In the genomic region with DNA sequence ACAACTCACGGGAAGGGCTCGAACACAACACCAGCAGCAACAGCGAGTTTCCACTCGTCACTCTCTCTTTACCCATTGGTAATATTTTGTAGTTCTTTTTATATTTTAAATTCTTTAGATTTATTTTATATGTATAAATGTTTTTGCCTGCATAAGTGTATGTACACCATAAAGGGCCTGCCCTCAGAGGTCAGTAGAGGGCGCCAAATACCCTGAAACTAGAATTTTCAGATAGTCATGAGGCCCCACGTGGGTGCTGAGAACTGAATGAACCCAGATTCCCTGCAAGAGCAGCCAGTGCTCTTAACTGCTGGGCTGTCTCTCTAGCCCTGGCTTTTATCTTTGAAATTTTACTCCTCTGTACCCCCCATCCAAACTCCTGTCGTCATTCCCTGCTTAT, we compare ENCODE assay signal across 12 mouse cellular contexts.
DNase-seq lines count a peak whose midpoint lies in the region; ATAC-seq and TF ChIP-seq lines count a peak whose summit lies in the region.
"Had no signal": no experiment of that assay in that cellular context is flagged by ENCODE, and none has a peak within 500 bp of the region (broad histone marks: within the 10 kb centered on the region; RNA-seq: fewer than 3 reads in every experiment).

No protein-coding gene starts in this region.

- no peaks in the 10 kb centered on the region for H3K27me3 ChIP-seq in Patski
- H3K27me3 ChIP-seq in liver, postnatal 0 days (ENCODE audit: insufficient read depth, low read length): no peaks in the 10 kb centered on the region
- H3K27me3 ChIP-seq: embryonic facial prominence, embryonic 15.5 days; heart, embryonic 15.5 days; midbrain, embryonic 15.5 days had no signal

- peak; percentile 36 for DNase-seq in heart, postnatal 4 days
- no peak for DNase-seq in heart, adult 11 months
- DNase-seq in A20 (ENCODE audit: low read depth, low spot score) (peak; percentile 80), Patski (ENCODE audit: low read depth, low spot score) (no peak)
- DNase-seq in liver, postnatal 0 days: peak; percentile 43
- no peak for DNase-seq in frontal cortex, postnatal 10 days (ENCODE audit: low spot score in 2 of 2)
- DNase-seq in urinary bladder, postnatal 4 days (ENCODE audit: low spot score in 2 of 2): no peak
- DNase-seq: right cerebral cortex, postnatal 14 days had no signal

- H3K9ac ChIP-seq in liver, postnatal 0 days (replicated peaks): no peak overlapping the region
- H3K9ac ChIP-seq: embryonic facial prominence, embryonic 15.5 days; heart, embryonic 15.5 days; midbrain, embryonic 15.5 days had no signal

- POLR2A ChIA-PET in Patski (lab: Charles Lee): no interaction called here

- H3K4me3 ChIP-seq in liver, postnatal 0 days (ENCODE audit: low read depth, low read length): no peak overlapping the region
- H3K4me3 ChIP-seq: embryonic facial prominence, embryonic 15.5 days; heart, embryonic 15.5 days; midbrain, embryonic 15.5 days had no signal

- CTCF ChIA-PET in Patski (lab: Charles Lee): interaction anchor here (1.1 kb wide), 1 partner anchor 19 kb away, joined by 3 read pairs; no protein-coding TSS in a partner anchor

- no peak overlapping the region for H3K4me2 ChIP-seq in liver, postnatal 0 days (ENCODE audit: low read depth, low read length)
- H3K4me2 ChIP-seq: embryonic facial prominence, embryonic 15.5 days; heart, embryonic 15.5 days; midbrain, embryonic 15.5 days had no signal

- in situ Hi-C loops in Patski (cut with MboI; ENCODE audit: low pct_unique_long_range_greater_than_20kb): no loop called here

- no peak for ATAC-seq in Patski
- ATAC-seq in liver, postnatal 0 days: no peak
- no peak for ATAC-seq in inflammation-experienced regulatory T-cells, adult 6 months
- ATAC-seq: midbrain, embryonic 15.5 days had no signal

- peaks cover 11% of the 10 kb centered on the region; the same call in 1 of the 2 replicates for H3K4me1 ChIP-seq in liver, postnatal 0 days (ENCODE audit: insufficient read depth)
- H3K4me1 ChIP-seq: embryonic facial prominence, embryonic 15.5 days; midbrain, embryonic 15.5 days had no signal

- TF ChIP-seq CTCF in Patski (IDR thresholded peaks at IDR 0.05): peak; percentile 64
- TF ChIP-seq CTCF in liver, postnatal 0 days (IDR thresholded peaks at IDR 0.05; ENCODE audit: low read depth): peak; percentile 47

- H3K9me3 ChIP-seq in liver, postnatal 0 days (ENCODE audit: low read length): no peaks in the 10 kb centered on the region
- H3K9me3 ChIP-seq: embryonic facial prominence, embryonic 15.5 days; heart, embryonic 15.5 days; midbrain, embryonic 15.5 days had no signal

- H3K36me3 ChIP-seq in liver, postnatal 0 days (replicated peaks; ENCODE audit: insufficient read depth, low read length): 0 out of 2 replicates have a peak, but pooled peaks cover 6% of the 10 kb centered on the region
- H3K36me3 ChIP-seq: heart, embryonic 15.5 days; midbrain, embryonic 15.5 days had no signal

- TF ChIP-seq EP300 in liver, postnatal 0 days (IDR thresholded peaks at IDR 0.05; ENCODE audit: low read depth): no peak

- 70% methylated on average over 7 of the region's 7 CpGs for WGBS in liver, postnatal 0 days (ENCODE audit: insufficient replicate concordance)

- no peak overlapping the region for H3K27ac ChIP-seq in liver, postnatal 0 days (ENCODE audit: low read depth)
- H3K27ac ChIP-seq: embryonic facial prominence, embryonic 15.5 days; midbrain, embryonic 15.5 days had no signal

Comparison
In these comparisons a context has a peak if more than half of its experiments do, and no peak if none do; other contexts are left out.
1. DNase-seq: peak in heart, postnatal 4 days (single experiment), A20 (single experiment) and liver, postnatal 0 days (single experiment); none in heart, adult 11 months (single experiment), Patski (single experiment), frontal cortex, postnatal 10 days (0 of 2) and urinary bladder, postnatal 4 days (0 of 2).